Mouse (Mus musculus) retina, postnatal 7 days (tissue): ENCODE data around the gene Stpg4.

Source experiments
- DNase-seq: peaks from one replicate; pipeline ENCODE4 v3.0.0-alpha.2; 2012; ENCODE audit warnings: low read depth, low spot score

The Stpg4 gene

DNA sequence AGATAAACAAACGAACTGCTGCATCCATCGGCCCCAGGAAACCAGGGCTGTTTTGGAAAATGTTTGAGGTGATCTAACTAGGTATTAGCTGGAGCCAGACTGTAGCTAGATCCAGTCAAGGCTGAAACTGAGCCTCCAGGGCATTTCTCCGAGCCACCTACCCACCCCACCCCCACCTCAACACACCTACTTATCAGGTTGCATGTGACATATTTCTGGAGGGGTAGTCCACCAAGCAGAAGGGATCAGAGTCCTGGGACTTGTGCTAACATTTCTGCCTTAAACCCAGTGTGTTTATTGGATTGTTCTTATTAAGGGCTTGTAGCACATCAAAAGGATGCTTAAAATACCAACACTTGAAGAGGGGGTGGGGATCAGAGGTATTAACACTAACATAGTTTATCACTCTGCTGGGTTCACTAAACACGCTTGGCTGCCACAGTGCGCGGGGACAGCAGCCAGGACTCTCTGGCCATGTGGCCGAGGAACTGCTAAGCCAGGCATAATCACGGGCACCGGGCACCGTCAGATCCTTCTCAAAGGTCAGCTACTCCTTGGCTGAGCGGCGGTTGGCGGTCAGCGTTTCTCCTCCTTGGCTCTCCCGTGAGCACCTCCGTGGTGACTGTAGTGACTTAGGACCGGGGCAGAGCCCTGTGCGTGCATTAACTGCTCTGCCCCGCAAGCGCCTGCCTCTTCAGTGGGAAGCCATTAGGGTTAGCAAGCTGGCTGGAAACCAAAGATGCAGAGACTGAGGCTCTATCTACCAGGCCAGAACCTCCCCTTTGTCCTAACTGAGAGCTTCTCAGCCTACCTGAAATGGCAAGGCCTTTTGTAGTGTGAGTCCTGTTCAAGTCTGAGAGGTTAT, 76.1 kb downstream of the Stpg4 start:
- DNase-seq: no peak

DNA sequence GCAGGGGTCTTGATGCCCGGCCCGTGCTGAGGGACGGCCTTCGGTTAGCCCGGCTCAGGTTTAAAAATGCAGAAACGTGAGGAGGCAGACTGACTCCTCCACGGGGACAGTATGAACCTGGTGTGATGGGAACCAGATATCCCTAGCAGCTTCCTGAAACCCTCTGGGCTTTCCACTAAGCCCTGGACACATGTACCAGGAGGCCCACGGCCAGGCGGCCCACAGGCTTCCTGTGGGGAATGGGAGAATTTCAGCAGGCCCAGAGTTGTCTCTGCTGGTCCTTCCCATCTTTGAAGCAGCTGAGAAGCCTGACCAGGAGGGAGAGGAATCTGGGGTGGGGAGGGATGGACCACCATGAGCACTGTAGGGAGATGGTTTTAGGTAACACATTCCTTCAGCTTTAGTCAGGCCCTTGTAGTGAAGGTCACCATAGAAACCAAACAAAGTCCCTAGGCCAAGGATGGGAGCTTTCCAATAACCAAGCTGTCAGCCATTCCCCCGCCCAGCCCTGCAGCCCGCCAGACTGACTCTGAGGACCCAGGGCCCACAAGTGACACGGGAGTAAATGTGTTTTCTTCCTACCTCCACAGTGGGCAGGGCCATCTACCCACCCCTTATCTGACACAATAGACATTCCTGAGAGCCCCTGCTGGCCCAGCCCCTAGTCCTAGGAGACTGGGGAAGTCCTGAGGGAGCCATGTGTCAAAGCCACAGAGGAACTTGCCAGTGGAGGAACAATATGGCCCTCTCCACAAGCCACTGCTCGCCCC, 76.9 kb downstream of the Stpg4 start:
- no peak for DNase-seq

GRCm38 (mm10) chr17:87349575-87349974, 78.0 kb downstream of the Stpg4 start:
- DNase-seq: no peak

GRCm38 (mm10) chr17:87349069-87349468, 78.5 kb downstream of the Stpg4 start:
- DNase-seq: no peak

DNA sequence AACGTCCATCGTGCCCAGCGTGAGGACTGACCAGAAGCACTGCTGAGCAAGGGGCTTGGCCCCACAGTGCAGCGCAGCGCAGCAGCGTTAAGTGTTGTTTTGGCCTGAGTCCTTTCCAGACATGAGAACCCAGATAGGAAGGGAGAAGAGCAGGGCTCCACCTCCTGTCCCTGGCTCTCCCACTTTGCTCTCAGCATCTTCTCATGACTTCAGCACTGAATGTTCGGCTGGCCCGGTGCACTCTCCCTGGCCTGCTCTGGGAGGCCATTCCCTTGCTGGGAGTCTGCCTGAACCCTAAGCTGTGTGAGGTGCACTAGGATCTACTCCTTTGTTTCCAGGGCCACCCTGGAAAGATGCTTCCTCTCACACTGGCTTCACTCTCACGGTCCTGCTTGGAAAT, 79.2 kb downstream of the Stpg4 start:
- DNase-seq: no peak

DNA sequence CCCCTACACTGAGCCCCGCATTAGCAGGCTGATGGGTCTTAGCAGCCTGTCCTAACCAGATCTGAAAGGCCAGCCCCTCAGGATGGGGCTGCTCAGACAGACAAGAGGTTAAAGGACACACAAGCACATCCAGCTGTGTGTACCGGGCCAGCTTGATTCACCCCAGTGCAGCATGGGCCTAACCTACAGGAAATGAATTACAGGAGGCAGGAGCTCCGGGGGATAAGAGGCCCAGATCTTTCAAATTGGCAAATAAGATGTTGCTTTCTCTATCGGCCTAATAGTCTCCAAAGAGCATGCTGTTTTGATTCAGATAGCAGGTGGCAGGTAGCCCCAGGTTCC, 82.3 kb downstream of the Stpg4 start:
- no peak for DNase-seq

DNA sequence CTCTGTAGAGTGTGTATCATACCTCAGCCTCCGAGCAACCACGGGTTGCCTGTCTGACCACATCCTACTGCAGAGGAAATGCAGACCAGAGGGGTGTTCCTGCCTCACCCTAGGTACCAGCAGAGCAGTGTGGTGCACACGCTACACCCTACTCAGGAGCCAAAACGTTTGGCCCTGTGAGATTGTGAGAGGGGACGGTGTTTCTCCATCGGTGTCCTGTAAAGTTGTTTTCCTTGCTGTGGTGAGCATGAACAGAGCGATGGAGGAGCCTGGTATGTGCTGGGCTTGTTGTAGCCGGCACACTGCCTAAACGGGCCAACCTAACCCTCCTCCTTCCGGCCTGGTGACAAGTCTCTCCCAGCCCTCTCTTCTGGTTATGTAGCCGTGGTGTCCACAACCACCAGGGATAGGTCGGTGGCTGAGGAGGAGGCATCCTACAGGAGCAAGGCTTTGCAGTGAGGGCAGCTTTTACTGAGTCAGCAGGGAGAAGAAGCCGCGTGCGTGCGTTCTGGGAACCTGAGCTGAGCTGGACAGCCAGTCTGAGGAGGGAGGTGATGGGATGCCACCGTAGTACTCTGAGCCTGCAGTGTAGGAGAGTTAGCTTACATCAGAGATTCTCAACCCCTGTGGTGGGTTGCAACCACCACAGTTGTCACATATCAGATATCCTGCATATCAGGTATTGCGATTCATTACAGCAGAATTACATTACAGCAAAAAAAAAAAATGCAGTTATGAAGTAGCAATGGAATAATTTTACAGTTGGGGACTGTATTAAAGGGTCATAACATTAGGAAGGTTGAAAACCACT, 82.9 kb downstream of the Stpg4 start:
- no peak for DNase-seq

- DNase-seq: no peak
Measured at GRCm38 (mm10) chr17:87343060-87343703, 84.4 kb downstream of the Stpg4 start.
